Mouse (Mus musculus): Measurements from ENCODE around the gene Glp2r.

GRCm38 (mm10) chr11:67664261-67664660 lies 106.7 kb downstream of the Glp2r start:
- TF ChIP-seq CTCF (IDR thresholded peaks at IDR 0.05; ENCODE audit: control insufficient read depth, insufficient read depth, insufficient read length), result no peak
- TF ChIP-seq FOSL1 (IDR thresholded peaks at IDR 0.05; ENCODE audit: insufficient read depth, low read length, poor library complexity, severe bottlenecking), result no peak
- TF ChIP-seq CEBPB (IDR thresholded peaks at IDR 0.05; ENCODE audit: low read depth), result no peak
- TF ChIP-seq USF1 (IDR thresholded peaks at IDR 0.05; ENCODE audit: low read depth), result no peak
- TF ChIP-seq MYOG (IDR thresholded peaks at IDR 0.05; ENCODE audit: control insufficient read depth, extremely low read depth, insufficient read length), result no peak
- TF ChIP-seq MAX (IDR thresholded peaks at IDR 0.05), result no peak

All from C2C12 (cell line).